Mouse (Mus musculus) heart, postnatal 0 days (tissue): ENCODE data around the gene Lmcd1. TPM values are rescaled to one million over a fixed set of nuclear protein-coding genes. Genes with fewer than 3 reads are reported as not detected.

Experiments
- ATAC-seq: fragments of 200-750 bp; cut with Nextera tagmentation; 2 replicates; pipeline ENCODE4 v1.8.0; 2017; ENCODE audit warnings: low read depth, moderate number of reproducible peaks, moderate library complexity; ENCODE audit not compliant: insufficient read depth
- DNase-seq: peaks from one replicate; pipeline ENCODE4 v3.0.0-alpha.2; 2016; ENCODE audit warnings: low spot score
- H3K27ac ChIP-seq: fragments of 300-500 bp; sonication (generic); 2 replicates; pipeline ENCODE4 v1.5.1; 2014; ENCODE audit warnings: low read depth, mild to moderate bottlenecking
- H3K27me3 ChIP-seq: fragments of 300-500 bp; sonication (generic); 2 replicates; pipeline ENCODE4 v1.6.1; 2014; ENCODE audit warnings: low read length, mixed read lengths; ENCODE audit not compliant: control insufficient read depth, insufficient read depth
- H3K36me3 ChIP-seq: fragments of 300-500 bp; sonication (generic); replicated peaks from 2 replicates; pipeline ENCODE4 v1.6.1; 2014; ENCODE audit warnings: low read length, mixed read lengths; ENCODE audit not compliant: control insufficient read depth, insufficient read depth
- H3K4me1 ChIP-seq: fragments of 300-500 bp; sonication (generic); 2 replicates; pipeline ENCODE4 v1.6.1; 2014; ENCODE audit warnings: antibody characterized with exemption; ENCODE audit not compliant: control insufficient read depth, insufficient read depth
- H3K4me2 ChIP-seq: fragments of 300-500 bp; sonication (generic); 2 replicates; pipeline ENCODE4 v1.6.1; 2014; ENCODE audit warnings: low read depth, mild to moderate bottlenecking, low read length, moderate library complexity
- H3K4me3 ChIP-seq: fragments of 300-500 bp; sonication (generic); 2 replicates; pipeline ENCODE4 v1.5.1; 2014; ENCODE audit warnings: low read depth, low read length
- H3K9ac ChIP-seq: fragments of 300-500 bp; sonication (generic); replicated peaks from 2 replicates; pipeline ENCODE4 v1.6.1; 2014; ENCODE audit warnings: low read depth, low read length, mixed read lengths
- H3K9me3 ChIP-seq: fragments of 300-500 bp; sonication (generic); replicated peaks from 2 replicates; pipeline ENCODE4 v1.6.1; 2016; ENCODE audit warnings: low read length; ENCODE audit not compliant: control insufficient read depth
- CTCF ChIP-seq: IDR thresholded peaks from 2 replicates; pipeline ENCODE4 v1.5.1; 2016; ENCODE audit warnings: antibody characterized with exemption, control low read depth, low read depth
- EP300 ChIP-seq: IDR thresholded peaks from 2 replicates; pipeline ENCODE4 v1.6.1; 2016; ENCODE audit warnings: antibody characterized with exemption, low read depth
- WGBS: fragments of 180-500 bp; shearing (Covaris S2); extraction: QIAGEN DNeasy Blood & Tissue Kit; methylation state at CpG from one replicate; pipeline ENCODE4 v1.1.7; 2014; 5-methylcytosine and 5-hydroxymethylcytosine counted together
- polyA plus RNA-seq: library from polyadenylated mRNA; unstranded; fragments of >200 nt; fragmentation: Nextera tagmentation; extraction: Ambion mirVana; gene quantifications from 2 replicates; pipeline ENCODE4 v1.2.1, GENCODE M21; 2015
- total RNA-seq: library from RNA; depleted of rRNA; stranded (reverse); fragments of >200 nt; gene quantifications from 2 replicates; pipeline ENCODE4 v1.2.3, GENCODE M21; 2014; ENCODE audit warnings: low replicate concordance

Lmcd1 gene
- total and polyA plus RNA-seq, 2 experiments from 2014 or later: 34.8 to 62.4 TPM

DNA sequence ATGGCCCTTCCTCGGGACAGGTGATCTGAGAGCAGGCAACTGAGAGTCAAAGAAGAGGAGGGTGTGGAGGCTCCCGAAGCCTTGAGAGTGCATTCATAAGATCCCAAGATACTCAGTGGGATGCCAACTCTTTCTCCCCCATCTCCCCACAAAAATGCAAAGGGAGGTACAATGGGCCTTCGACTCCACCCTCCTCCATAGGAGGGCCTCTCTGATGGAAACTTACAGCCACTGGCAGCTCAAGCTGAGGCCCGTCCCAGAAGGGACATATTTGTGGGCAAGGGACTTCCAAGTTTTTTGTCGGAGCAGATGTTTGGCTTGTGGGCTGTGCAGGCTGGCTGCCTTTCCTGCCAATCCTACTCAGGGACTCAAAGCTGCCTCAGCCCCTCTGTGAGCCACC is 47.1 kb downstream of the Lmcd1 start:
- Histone ChIP-seq H3K27me3 (no peaks in the 10 kb centered on the region), H3K4me2 (no peak overlapping the region), H3K4me3 (no peak overlapping the region), H3K9me3 (no peaks in the 10 kb centered on the region), H3K4me1 (no peaks in the 10 kb centered on the region), H3K9ac (no peak overlapping the region), H3K36me3 (peaks cover 45% of the 10 kb centered on the region), H3K27ac (no peak overlapping the region)
- 59% methylated on average over 5 of the region's 5 CpGs for WGBS
- TF ChIP-seq EP300: no peak
- no peak for TF ChIP-seq CTCF
- ATAC-seq (no peak), DNase-seq (no peak)

- TF ChIP-seq CTCF (no peak), EP300 (no peak)
- no peaks in the 10 kb centered on the region for H3K9me3 ChIP-seq
- H3K9ac ChIP-seq: no peak overlapping the region
- WGBS: 78% methylated on average over 5 of the region's 5 CpGs
- H3K27me3 ChIP-seq: no peaks in the 10 kb centered on the region
- H3K36me3 ChIP-seq: peaks cover 24% of the 10 kb centered on the region
- no peak for DNase-seq
- H3K27ac ChIP-seq: no peak overlapping the region
- 0 out of 2 replicates have a peak, but pooled peaks cover 3% of the 10 kb centered on the region for H3K4me1 ChIP-seq
- ATAC-seq: no peak
- no peak overlapping the region for H3K4me3 ChIP-seq
- no peak overlapping the region for H3K4me2 ChIP-seq
These were observed 49.4 kb downstream of the Lmcd1 start for GRCm38 (mm10) chr6:112322916-112323315.

- 0 out of 2 replicates have a peak, but pooled peaks cover 3% of the 10 kb centered on the region for H3K4me1 ChIP-seq
- no peak for ATAC-seq
- no peak overlapping the region for H3K9ac ChIP-seq
- DNase-seq: no peak
- WGBS: 95% methylated on average over 3 of the region's 3 CpGs
- no peak overlapping the region for H3K27ac ChIP-seq
- no peak overlapping the region for H3K4me2 ChIP-seq
- H3K9me3 ChIP-seq: no peaks in the 10 kb centered on the region
- no peak overlapping the region for H3K4me3 ChIP-seq
- H3K36me3 ChIP-seq: peaks cover 31% of the 10 kb centered on the region
- H3K27me3 ChIP-seq: no peaks in the 10 kb centered on the region
- TF ChIP-seq EP300: no peak
- TF ChIP-seq CTCF: no peak
These were observed 51.7 kb downstream of the Lmcd1 start for GRCm38 (mm10) chr6:112325213-112325612.

DNA sequence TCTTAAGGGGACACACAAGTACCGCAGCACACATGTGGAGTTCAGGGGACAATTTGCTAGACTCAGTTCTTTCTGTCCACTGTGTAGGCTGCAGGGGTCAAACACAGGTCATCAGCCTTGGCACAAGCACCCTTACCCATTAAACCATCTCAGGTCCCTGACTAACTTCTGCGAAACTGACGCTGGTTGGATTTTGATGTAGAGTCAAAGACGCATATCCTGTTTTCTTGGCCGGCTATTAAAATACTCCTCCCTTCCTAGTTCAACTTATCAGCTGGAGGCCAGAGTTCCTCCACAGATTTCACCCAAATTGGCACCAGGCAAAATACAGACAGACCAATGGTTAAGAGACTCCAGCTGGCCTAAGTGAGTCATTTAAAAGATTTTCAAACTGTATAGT is 54.2 kb downstream of the Lmcd1 start:
- Histone ChIP-seq H3K4me3 (no peak overlapping the region), H3K27me3 (no peaks in the 10 kb centered on the region), H3K4me1 (0 out of 2 replicates have a peak, but pooled peaks cover 3% of the 10 kb centered on the region), H3K36me3 (peaks cover 39% of the 10 kb centered on the region), H3K9ac (no peak overlapping the region), H3K27ac (no peak overlapping the region), H3K4me2 (no peak overlapping the region), H3K9me3 (no peaks in the 10 kb centered on the region)
- DNase-seq (peak; percentile 43), ATAC-seq (peak; percentile 33; the same call in 1 of the 2 replicates)
- TF ChIP-seq EP300 (no peak), CTCF (no peak)
- 44% methylated on average over 5 of the region's 5 CpGs for WGBS

GRCm38 (mm10) chr6:112330520-112331222 is 57.1 kb downstream of the Lmcd1 start:
- H3K4me3 ChIP-seq: no peak overlapping the region
- no peak overlapping the region for H3K4me2 ChIP-seq
- no peak for DNase-seq
- no peak for ATAC-seq
- 89% methylated on average over 5 of the region's 5 CpGs for WGBS
- no peaks in the 10 kb centered on the region for H3K27me3 ChIP-seq
- no peak for TF ChIP-seq CTCF
- no peak overlapping the region for H3K9ac ChIP-seq
- peaks cover 31% of the 10 kb centered on the region for H3K36me3 ChIP-seq
- no peaks in the 10 kb centered on the region for H3K9me3 ChIP-seq
- H3K4me1 ChIP-seq: 0 out of 2 replicates have a peak, but pooled peaks cover 3% of the 10 kb centered on the region
- no peak overlapping the region for H3K27ac ChIP-seq

DNA sequence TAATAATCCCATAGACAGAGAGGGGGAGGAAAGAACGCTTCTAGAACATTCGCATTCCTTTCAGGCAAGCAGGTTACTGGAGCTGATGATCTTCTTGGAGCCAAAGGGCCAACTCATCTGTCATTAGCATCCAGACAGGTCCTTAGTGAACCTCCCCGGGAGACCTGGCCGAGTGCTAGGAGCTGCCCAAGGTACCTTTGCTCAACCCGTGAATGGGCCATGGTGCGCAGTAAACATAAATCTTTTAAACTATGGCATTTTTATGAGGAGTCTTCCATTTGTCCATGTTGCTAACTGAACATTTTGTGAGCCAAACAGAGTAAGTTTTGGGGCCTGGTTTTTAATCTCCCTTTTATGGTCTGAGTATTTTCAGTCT is 57.7 kb downstream of the Lmcd1 start:
- TF ChIP-seq EP300 (no peak), CTCF (no peak)
- H3K4me3 ChIP-seq: no peak overlapping the region
- 0 out of 2 replicates have a peak, but pooled peaks cover 3% of the 10 kb centered on the region for H3K4me1 ChIP-seq
- H3K27me3 ChIP-seq: no peaks in the 10 kb centered on the region
- peaks cover 31% of the 10 kb centered on the region for H3K36me3 ChIP-seq
- ATAC-seq (no peak), DNase-seq (no peak)
- H3K4me2 ChIP-seq: no peak overlapping the region
- 77% methylated on average over 6 of the region's 6 CpGs for WGBS
- H3K27ac ChIP-seq: no peak overlapping the region
- H3K9me3 ChIP-seq: no peaks in the 10 kb centered on the region
- H3K9ac ChIP-seq: no peak overlapping the region
